Mouse (Mus musculus): ENCODE data around the gene Tpcn2.

DNA sequence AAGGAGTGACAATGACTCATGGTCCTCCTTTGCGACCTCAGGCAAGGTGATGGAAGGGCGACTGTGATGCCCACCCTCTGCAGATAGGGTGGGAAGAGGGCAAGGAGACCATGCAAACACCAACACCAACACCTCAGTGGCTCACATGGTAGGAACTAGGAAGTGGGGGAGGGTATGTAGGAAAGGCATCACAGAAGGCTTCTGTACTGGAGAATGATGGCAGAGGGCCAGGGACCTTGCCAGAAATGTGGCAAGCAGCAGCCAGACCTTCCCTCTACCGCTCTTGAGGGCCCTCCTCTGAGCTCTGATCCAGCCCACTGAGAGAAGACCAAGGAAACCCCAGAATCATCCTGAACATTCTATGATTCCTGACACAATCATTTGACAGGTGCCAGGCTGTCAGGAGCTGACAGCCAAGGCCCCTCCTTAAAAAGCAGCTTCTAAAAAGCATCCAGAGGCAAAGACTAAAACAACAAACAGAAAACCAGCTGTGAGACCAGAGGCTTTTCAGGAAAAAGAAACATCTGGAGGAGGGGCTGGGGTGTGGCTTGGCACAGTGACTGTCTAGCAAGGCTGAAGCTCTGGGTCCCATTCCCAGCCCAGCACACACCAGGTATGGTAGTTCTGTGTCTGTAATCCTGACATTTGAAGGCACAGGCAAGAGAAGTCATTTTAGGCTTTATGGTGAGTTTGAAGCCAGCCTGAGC, 89.2 kb downstream of the Tpcn2 start:
- TF ChIP-seq POLR2A (IDR thresholded peaks at IDR 0.05; ENCODE audit: extremely low read depth, insufficient read depth, low read length): no peak
- no peak for TF ChIP-seq CTCF (IDR thresholded peaks at IDR 0.05; ENCODE audit: extremely low read depth, insufficient read depth, low read length)
